Mouse (Mus musculus) testis, adult 2 months (tissue): ENCODE results near the gene Dnaja3. TPM values are rescaled to one million over a fixed set of nuclear protein-coding genes. Genes with fewer than 3 reads are reported as not detected.
A peak's percentile ranks its signal among the peaks of the same experiment; 100 is the strongest.

Source experiments
- H3K27ac ChIP-seq: fragments of 200-500 bp; 2 replicates; pipeline ENCODE4 v1.5.1; 2012; ENCODE audit warnings: low read depth, low read length; ENCODE audit not compliant: control insufficient read depth, insufficient read depth
- H3K27me3 ChIP-seq: fragments of 200-500 bp; 2 replicates; pipeline ENCODE4 v1.6.1; 2012; ENCODE audit warnings: mild to moderate bottlenecking, low read length, moderate library complexity; ENCODE audit not compliant: control insufficient read depth, insufficient read depth
- H3K36me3 ChIP-seq: fragments of 200-500 bp; 2 replicates; pipeline ENCODE4 v1.6.1; 2012; ENCODE audit warnings: mild to moderate bottlenecking, low read length; ENCODE audit not compliant: control insufficient read depth, insufficient read depth
- H3K4me1 ChIP-seq: fragments of 200-500 bp; 2 replicates; pipeline ENCODE4 v1.6.1; 2012; ENCODE audit warnings: low read length; ENCODE audit not compliant: control insufficient read depth, insufficient read depth
- H3K4me3 ChIP-seq: fragments of 200-500 bp; 2 replicates; pipeline ENCODE4 v1.5.1; 2012; ENCODE audit warnings: low read depth, mild to moderate bottlenecking, low read length, moderate library complexity, mixed read lengths; ENCODE audit not compliant: control insufficient read depth
- CTCF ChIP-seq: fragments of 200-500 bp; IDR thresholded peaks from 2 replicates; pipeline ENCODE4 v1.5.1; 2012; ENCODE audit warnings: low read depth, mild to moderate bottlenecking, inconsistent platforms, low read length, moderate library complexity; ENCODE audit not compliant: control insufficient read depth, insufficient read depth, insufficient replicate concordance
- POLR2A ChIP-seq: fragments of 200-500 bp; IDR thresholded peaks from 2 replicates; pipeline ENCODE4 v1.6.1; 2012; ENCODE audit warnings: low read depth, mild to moderate bottlenecking, inconsistent platforms, low read length, moderate library complexity; ENCODE audit not compliant: control insufficient read depth
- polyA plus RNA-seq: library from polyadenylated mRNA; depleted of rRNA; stranded (reverse); fragments of >200 nt; gene quantifications from 2 replicates; pipeline ENCODE4 v1.2.3, GENCODE M21; 2012

Gene Dnaja3
- polyA plus RNA-seq, 1 experiment, result 26.7 TPM

GRCm38 (mm10) chr16:4624481-4625110, 15.2 kb upstream of the Dnaja3 start, which contains the start of gene Pam16:
Gene Pam16 (minus strand): TSS chr16:4624988.
- Histone ChIP-seq H3K27ac (peak within 1 kb of the TSS; percentile 89), H3K4me1 (peaks cover 6% of the 10 kb centered on the region), H3K4me3 (peak within 1 kb of the TSS; percentile 98), H3K27me3 (no peaks in the 10 kb centered on the region), H3K36me3 (no peaks in the 10 kb centered on the region)
- TF ChIP-seq POLR2A (peak; percentile 81), CTCF (no peak)

DNA sequence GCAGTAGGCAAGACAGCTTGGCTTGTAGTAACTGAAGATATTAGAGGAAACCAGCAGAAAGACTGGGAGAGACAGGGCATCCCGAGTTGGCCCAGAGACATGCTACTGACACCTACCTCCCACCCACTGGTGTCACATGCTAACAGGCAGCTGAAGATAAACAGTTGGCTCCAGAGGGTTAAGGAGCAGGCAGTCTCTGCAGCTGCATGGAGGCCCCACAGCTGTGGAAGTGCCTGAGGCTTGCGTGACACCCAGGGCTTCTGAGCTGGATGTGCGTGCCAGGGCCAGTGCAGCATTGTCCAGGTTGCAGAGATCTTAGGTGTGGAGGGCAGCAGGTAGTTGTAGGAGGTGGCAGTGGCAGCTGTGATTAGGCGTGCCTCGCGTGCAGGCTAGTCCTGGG, 12.7 kb upstream of the Dnaja3 start:
- Histone ChIP-seq H3K4me1 (peaks cover 6% of the 10 kb centered on the region), H3K4me3 (no peak overlapping the region), H3K27me3 (no peaks in the 10 kb centered on the region), H3K27ac (no peak overlapping the region), H3K36me3 (no peaks in the 10 kb centered on the region; the same call in 1 of the 2 replicates)
- no peak for TF ChIP-seq POLR2A
- TF ChIP-seq CTCF, result no peak

DNA sequence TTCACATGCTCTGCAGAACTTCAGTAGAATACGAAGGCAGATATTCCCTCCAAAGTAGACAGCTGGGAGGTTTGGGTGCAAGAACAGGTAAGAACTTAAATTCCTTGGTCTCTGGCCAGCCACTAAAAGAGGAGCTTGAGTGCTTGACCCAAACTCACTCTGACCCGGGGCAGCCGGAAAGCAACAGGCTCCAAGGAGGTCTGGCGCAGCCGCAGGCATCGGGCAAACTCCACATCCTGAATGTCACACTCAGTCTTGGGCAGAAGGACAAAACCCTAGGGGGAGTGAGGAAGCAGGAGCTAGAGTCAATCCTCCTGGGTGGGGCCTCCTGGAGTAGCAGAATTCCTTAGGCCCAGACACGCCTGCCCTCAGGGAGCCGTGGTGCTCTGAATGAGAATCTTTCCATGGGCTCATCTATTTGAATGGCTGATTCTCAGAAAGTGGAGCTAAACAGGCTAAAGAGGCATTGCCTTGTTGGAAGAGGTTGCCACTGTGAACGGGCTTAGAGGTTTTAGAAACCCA, 10.8 kb upstream of the Dnaja3 start:
- Histone ChIP-seq H3K4me3 (no peak overlapping the region), H3K27me3 (no peaks in the 10 kb centered on the region), H3K27ac (no peak overlapping the region), H3K4me1 (peaks cover 6% of the 10 kb centered on the region), H3K36me3 (no peaks in the 10 kb centered on the region; the same call in 1 of the 2 replicates)
- TF ChIP-seq POLR2A, result no peak

- H3K27ac ChIP-seq, result no peak overlapping the region
- no peaks in the 10 kb centered on the region; the same call in 1 of the 2 replicates for H3K36me3 ChIP-seq
- no peaks in the 10 kb centered on the region for H3K27me3 ChIP-seq
- no peak overlapping the region for H3K4me3 ChIP-seq
- peaks cover 6% of the 10 kb centered on the region for H3K4me1 ChIP-seq
- TF ChIP-seq CTCF (peak; percentile 87; the same call in 1 of the 2 replicates), POLR2A (no peak)
Measured at GRCm38 (mm10) chr16:4629950-4630349, 9.8 kb upstream of the Dnaja3 start.

- Histone ChIP-seq H3K36me3 (no peaks in the 10 kb centered on the region; the same call in 1 of the 2 replicates), H3K27ac (no peak overlapping the region), H3K4me1 (no peaks in the 10 kb centered on the region), H3K4me3 (no peak overlapping the region), H3K27me3 (no peaks in the 10 kb centered on the region)
- TF ChIP-seq POLR2A (no peak), CTCF (peak; percentile 2; the same call in 1 of the 2 replicates)
Measured at GRCm38 (mm10) chr16:4632050-4632449, 7.7 kb upstream of the Dnaja3 start.

- Histone ChIP-seq H3K27ac (no peak overlapping the region), H3K36me3 (no peaks in the 10 kb centered on the region; the same call in 1 of the 2 replicates), H3K27me3 (no peaks in the 10 kb centered on the region), H3K4me3 (no peak overlapping the region), H3K4me1 (no peaks in the 10 kb centered on the region)
- TF ChIP-seq CTCF (no peak), POLR2A (no peak)
Measured at GRCm38 (mm10) chr16:4633661-4634060, 6.1 kb upstream of the Dnaja3 start.

DNA sequence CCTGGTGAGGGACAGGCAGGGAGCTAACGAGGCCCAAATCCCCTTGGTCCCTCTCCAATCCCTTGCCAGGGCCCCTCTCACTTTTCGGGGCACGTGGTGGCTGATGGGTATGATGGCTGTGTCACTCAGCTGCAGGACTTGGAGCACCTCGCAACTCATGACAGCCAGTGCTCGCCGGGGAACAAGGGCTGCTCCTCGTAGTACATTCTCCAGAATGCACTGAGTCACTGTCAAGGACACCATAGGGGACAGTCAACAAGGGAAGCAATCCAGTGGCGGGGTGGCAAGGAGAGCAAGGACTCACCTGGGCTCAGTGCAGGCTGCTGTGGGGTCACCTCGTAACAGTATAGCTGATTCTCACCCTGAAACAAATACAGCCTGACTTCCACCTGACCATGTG, 5.1 kb upstream of the Dnaja3 start:
- TF ChIP-seq CTCF, result no peak
- TF ChIP-seq POLR2A, result no peak
- no peak overlapping the region for H3K4me3 ChIP-seq
- no peaks in the 10 kb centered on the region; the same call in 1 of the 2 replicates for H3K4me1 ChIP-seq
- no peaks in the 10 kb centered on the region for H3K27me3 ChIP-seq
- no peaks in the 10 kb centered on the region; the same call in 1 of the 2 replicates for H3K36me3 ChIP-seq
- H3K27ac ChIP-seq, result no peak overlapping the region

DNA sequence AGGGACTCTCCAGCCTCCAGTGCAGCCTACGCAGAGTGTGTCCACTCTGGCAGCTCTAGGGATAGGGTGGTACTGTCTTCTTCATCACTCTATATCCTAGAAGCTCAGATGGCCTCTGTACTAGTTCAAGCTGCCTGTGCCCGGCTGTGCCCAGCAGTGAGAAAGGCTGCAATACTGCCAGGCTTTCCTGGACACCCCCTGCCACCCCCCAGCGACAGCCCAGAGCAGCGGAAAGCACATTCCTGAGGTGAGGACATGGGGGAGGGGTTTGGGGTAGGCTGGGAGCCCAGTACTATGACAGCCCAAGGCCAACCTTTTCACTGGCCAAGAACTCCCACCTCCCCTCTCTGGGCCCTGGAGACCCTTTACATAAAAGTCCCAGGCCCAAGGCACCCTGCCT, 4.0 kb upstream of the Dnaja3 start:
- H3K27me3 ChIP-seq, result no peaks in the 10 kb centered on the region
- H3K4me3 ChIP-seq, result peak overlapping the region; percentile 12
- peaks cover 8% of the 10 kb centered on the region for H3K4me1 ChIP-seq
- H3K27ac ChIP-seq, result no peak overlapping the region
- no peaks in the 10 kb centered on the region; the same call in 1 of the 2 replicates for H3K36me3 ChIP-seq
- TF ChIP-seq POLR2A, result no peak
- TF ChIP-seq CTCF, result no peak
